Mouse (Mus musculus): ENCODE data around the gene 1600002K03Rik. TPM values are rescaled to one million over a fixed set of nuclear protein-coding genes. Genes with fewer than 3 reads are reported as not detected.

1600002K03Rik gene
- polyA plus RNA-seq, 1 experiment: 13.7 TPM

- DNase-seq (ENCODE audit: low read depth): no peak
Observed at GRCm38 (mm10) chr10:80141243-80141642, 31.5 kb upstream of the 1600002K03Rik start.

GRCm38 (mm10) chr10:80141786-80142529 lies 30.8 kb upstream of the 1600002K03Rik start:
- DNase-seq (ENCODE audit: low read depth): peak; percentile 88

- DNase-seq (ENCODE audit: low read depth): no peak
Observed at GRCm38 (mm10) chr10:80142530-80142925, 30.2 kb upstream of the 1600002K03Rik start.

- no peak for DNase-seq (ENCODE audit: low read depth)
Observed at GRCm38 (mm10) chr10:80143664-80144063, 29.1 kb upstream of the 1600002K03Rik start.

- DNase-seq (ENCODE audit: low read depth): no peak
Observed at GRCm38 (mm10) chr10:80144159-80144558, 28.6 kb upstream of the 1600002K03Rik start.

GRCm38 (mm10) chr10:80144864-80145838 lies 27.6 kb upstream of the 1600002K03Rik start:
- DNase-seq (ENCODE audit: low read depth): no peak

- no peak for DNase-seq (ENCODE audit: low read depth)
Observed at GRCm38 (mm10) chr10:80145896-80146295, 26.8 kb upstream of the 1600002K03Rik start.

GRCm38 (mm10) chr10:80146568-80147011 lies 26.2 kb upstream of the 1600002K03Rik start:
- no peak for DNase-seq (ENCODE audit: low read depth)

- DNase-seq (ENCODE audit: low read depth): no peak
Observed at GRCm38 (mm10) chr10:80147146-80147718, 25.5 kb upstream of the 1600002K03Rik start.

- no peak for DNase-seq (ENCODE audit: low read depth)
Observed at GRCm38 (mm10) chr10:80147719-80148601, 24.8 kb upstream of the 1600002K03Rik start, which contains the start of gene Midn. Gene Midn (plus strand): TSS chr10:80148272.

- no peak for DNase-seq (ENCODE audit: low read depth)
Observed at GRCm38 (mm10) chr10:80148610-80149290, 24.0 kb upstream of the 1600002K03Rik start.

GRCm38 (mm10) chr10:80149291-80150225 lies 23.2 kb upstream of the 1600002K03Rik start:
- DNase-seq (ENCODE audit: low read depth): no peak

- DNase-seq (ENCODE audit: low read depth): no peak
Observed at GRCm38 (mm10) chr10:80150226-80151210, 22.2 kb upstream of the 1600002K03Rik start.

GRCm38 (mm10) chr10:80151211-80152034 lies 21.3 kb upstream of the 1600002K03Rik start:
- DNase-seq (ENCODE audit: low read depth): no peak

GRCm38 (mm10) chr10:80152071-80152872 lies 20.5 kb upstream of the 1600002K03Rik start:
- DNase-seq (ENCODE audit: low read depth): no peak

- DNase-seq (ENCODE audit: low read depth): no peak
Observed at GRCm38 (mm10) chr10:80152873-80153260, 19.9 kb upstream of the 1600002K03Rik start.

All from gonadal fat pad, adult 2 months (tissue).